Mouse (Mus musculus): ENCODE results near the gene Nppb.

The Nppb gene

GRCm38 (mm10) chr4:147977726-147978125 is 7.9 kb upstream of the Nppb start:
- DNase-seq (ENCODE audit: low spot score): no peak

GRCm38 (mm10) chr4:147978391-147978790 is 7.2 kb upstream of the Nppb start:
- DNase-seq (ENCODE audit: low spot score): no peak

GRCm38 (mm10) chr4:147979441-147979860 is 6.1 kb upstream of the Nppb start:
- DNase-seq (ENCODE audit: low spot score): no peak

GRCm38 (mm10) chr4:147993571-147994095 is 8.0 kb downstream of the Nppb start:
- no peak for DNase-seq (ENCODE audit: low spot score)

GRCm38 (mm10) chr4:147995311-147995710 is 9.7 kb downstream of the Nppb start:
- DNase-seq (ENCODE audit: low spot score): no peak

- no peak for DNase-seq (ENCODE audit: low spot score)
These were observed 14.7 kb downstream of the Nppb start, which contains the start of gene Nppa for GRCm38 (mm10) chr4:148000202-148000772. Gene Nppa (plus strand): TSS chr4:148000722.

- no peak for DNase-seq (ENCODE audit: low spot score)
These were observed 15.6 kb downstream of the Nppb start for GRCm38 (mm10) chr4:148001013-148001789.

GRCm38 (mm10) chr4:148001866-148002265 is 16.3 kb downstream of the Nppb start:
- no peak for DNase-seq (ENCODE audit: low spot score)

- no peak for DNase-seq (ENCODE audit: low spot score)
These were observed 18.8 kb downstream of the Nppb start for GRCm38 (mm10) chr4:148004361-148004760.

- DNase-seq (ENCODE audit: low spot score): peak; percentile 47
These were observed 22.8 kb downstream of the Nppb start for GRCm38 (mm10) chr4:148008412-148008811.

- DNase-seq (ENCODE audit: low spot score): no peak
These were observed 24.1 kb downstream of the Nppb start for GRCm38 (mm10) chr4:148009641-148010040.

- DNase-seq (ENCODE audit: low spot score): no peak
These were observed 25.7 kb downstream of the Nppb start for GRCm38 (mm10) chr4:148011332-148011731.

GRCm38 (mm10) chr4:148012216-148012615 is 26.6 kb downstream of the Nppb start:
- no peak for DNase-seq (ENCODE audit: low spot score)

GRCm38 (mm10) chr4:148015418-148015817 is 29.8 kb downstream of the Nppb start:
- peak; percentile 38 for DNase-seq (ENCODE audit: low spot score)

- no peak for DNase-seq (ENCODE audit: low spot score)
These were observed 31.4 kb downstream of the Nppb start for GRCm38 (mm10) chr4:148016981-148017380.

- DNase-seq (ENCODE audit: low spot score): no peak
These were observed 32.8 kb downstream of the Nppb start for GRCm38 (mm10) chr4:148018410-148018809.

GRCm38 (mm10) chr4:148024003-148024402 is 38.4 kb downstream of the Nppb start:
- DNase-seq (ENCODE audit: low spot score): no peak

- no peak for DNase-seq (ENCODE audit: low spot score)
These were observed 43.7 kb downstream of the Nppb start for GRCm38 (mm10) chr4:148029297-148029696.

GRCm38 (mm10) chr4:148030506-148030905 is 44.9 kb downstream of the Nppb start:
- DNase-seq (ENCODE audit: low spot score): no peak

- no peak for DNase-seq (ENCODE audit: low spot score)
These were observed 48.3 kb downstream of the Nppb start for GRCm38 (mm10) chr4:148033858-148034410.

- DNase-seq (ENCODE audit: low spot score): no peak
These were observed 49.9 kb downstream of the Nppb start for GRCm38 (mm10) chr4:148035440-148035839.
